Mouse (Mus musculus) hindbrain, embryonic 13.5 days (tissue): ENCODE data around the gene Nfib. TPM values are rescaled to one million over a fixed set of nuclear protein-coding genes. Genes with fewer than 3 reads are reported as not detected.

Experiments used
- ATAC-seq: fragments of 200-750 bp; cut with Nextera tagmentation; 2 replicates; pipeline ENCODE4 v1.8.0; 2017; ENCODE audit warnings: moderate TSS enrichment; ENCODE audit not compliant: low FRiP score
- H3K27ac ChIP-seq: fragments of 300-500 bp; sonication (generic); 2 replicates; pipeline ENCODE4 v1.5.1; 2015; ENCODE audit warnings: inconsistent platforms, mild to moderate bottlenecking, moderate library complexity
- H3K27me3 ChIP-seq: fragments of 300-500 bp; sonication (generic); 2 replicates; pipeline ENCODE4 v1.6.1; 2015; ENCODE audit warnings: mild to moderate bottlenecking, inconsistent platforms
- H3K36me3 ChIP-seq: fragments of 300-500 bp; sonication (generic); 2 replicates; pipeline ENCODE4 v1.6.1; 2015; ENCODE audit warnings: mild to moderate bottlenecking, inconsistent platforms
- H3K4me1 ChIP-seq: fragments of 300-500 bp; sonication (generic); replicated peaks from 2 replicates; pipeline ENCODE4 v1.6.1; 2015; ENCODE audit warnings: inconsistent platforms
- H3K4me2 ChIP-seq: fragments of 300-500 bp; sonication (generic); 2 replicates; pipeline ENCODE4 v1.6.1; 2015; ENCODE audit warnings: inconsistent platforms, mild to moderate bottlenecking, moderate library complexity
- H3K4me3 ChIP-seq: fragments of 300-500 bp; sonication (generic); 2 replicates; pipeline ENCODE4 v1.5.1; 2015; ENCODE audit warnings: mild to moderate bottlenecking, inconsistent platforms
- H3K9ac ChIP-seq: fragments of 300-500 bp; sonication (generic); 2 replicates; pipeline ENCODE4 v1.6.1; 2015; ENCODE audit warnings: mild to moderate bottlenecking, inconsistent platforms
- H3K9me3 ChIP-seq: fragments of 300-500 bp; sonication (generic); 2 replicates; pipeline ENCODE4 v1.6.1; 2016; ENCODE audit warnings: inconsistent platforms
- WGBS: fragments of 180-500 bp; shearing (Covaris S2); methylation state at CpG from one replicate; pipeline ENCODE4 v1.1.7; 2015; 5-methylcytosine and 5-hydroxymethylcytosine counted together
- polyA plus RNA-seq: library from polyadenylated mRNA; unstranded; fragments of >200 nt; fragmentation: Nextera tagmentation; extraction: Ambion mirVana; gene quantifications from 2 replicates; pipeline ENCODE4 v1.2.1, GENCODE M21; 2015

Nfib gene
- polyA plus RNA-seq, 1 experiment from 2014 or later, result 107 TPM

DNA sequence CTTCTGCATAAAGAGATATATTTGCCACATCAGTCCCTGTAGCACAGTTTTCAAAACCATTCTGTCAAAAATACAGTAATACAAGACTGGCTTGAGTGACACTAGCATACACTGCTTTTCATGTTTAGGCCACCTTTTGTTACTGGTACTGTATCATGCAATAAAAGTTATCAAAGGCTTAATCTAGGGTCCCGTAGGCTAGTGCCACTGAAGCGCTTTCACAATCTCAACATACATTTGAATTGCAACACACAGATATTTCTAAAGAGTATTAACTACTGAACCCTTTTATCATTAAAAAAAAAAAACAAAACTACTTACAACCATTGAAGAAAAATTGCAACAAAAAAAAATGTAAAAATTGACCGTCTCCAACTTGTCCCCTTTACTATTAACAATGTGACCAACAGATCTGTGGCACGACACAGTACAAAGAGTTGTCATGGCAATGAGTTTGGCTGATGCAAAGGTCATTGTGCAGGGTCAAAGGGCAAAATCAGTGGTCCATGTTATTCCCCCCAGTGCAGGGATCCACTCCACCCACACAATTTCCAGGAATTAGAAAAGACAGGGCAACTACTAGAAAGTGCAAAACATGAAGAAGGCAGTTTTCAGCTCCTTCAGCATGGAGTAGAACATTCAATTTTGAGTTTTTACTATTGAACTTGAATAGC lies 414.2 kb downstream of the Nfib start:
- ATAC-seq, result no peak
- Histone ChIP-seq H3K9ac (no peak overlapping the region), H3K4me3 (no peak overlapping the region), H3K4me2 (no peak overlapping the region), H3K36me3 (peaks cover 3% of the 10 kb centered on the region; the same call in 1 of the 2 replicates), H3K27ac (no peak overlapping the region), H3K4me1 (peaks cover 10% of the 10 kb centered on the region; the same call in 1 of the 2 replicates), H3K9me3 (no peaks in the 10 kb centered on the region), H3K27me3 (no peaks in the 10 kb centered on the region)
- WGBS, result 32% methylated on average over 4 of the region's 4 CpGs

- WGBS, result 58% methylated on average over 9 of the region's 9 CpGs
- no peak for ATAC-seq
- H3K27ac ChIP-seq, result no peak overlapping the region
- H3K36me3 ChIP-seq, result no peaks in the 10 kb centered on the region
- no peaks in the 10 kb centered on the region for H3K9me3 ChIP-seq
- H3K4me1 ChIP-seq, result peaks cover 10% of the 10 kb centered on the region; the same call in 1 of the 2 replicates
- no peak overlapping the region for H3K4me3 ChIP-seq
- H3K9ac ChIP-seq, result no peak overlapping the region
- no peaks in the 10 kb centered on the region for H3K27me3 ChIP-seq
- no peak overlapping the region for H3K4me2 ChIP-seq
Observed at GRCm38 (mm10) chr4:82290623-82291022, 414.9 kb downstream of the Nfib start.

DNA sequence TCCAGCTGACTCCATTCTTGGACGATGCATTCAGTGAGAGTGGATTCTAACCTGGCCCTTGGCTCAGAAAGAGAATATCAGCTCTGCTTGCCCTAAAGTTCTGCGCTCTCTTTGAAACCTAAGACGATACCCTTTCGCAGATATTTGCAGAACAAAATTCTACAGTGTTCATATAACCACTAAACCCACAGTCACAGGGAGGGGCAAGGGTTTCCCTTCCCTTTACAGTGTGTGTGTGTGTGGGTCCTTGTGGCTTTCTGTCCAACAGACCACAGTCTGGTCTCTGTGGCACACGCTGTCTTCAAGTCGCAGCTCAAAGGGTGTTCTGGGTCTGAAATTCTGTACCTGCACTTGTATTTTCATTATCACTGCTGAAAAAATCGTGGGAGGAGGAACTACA lies 416.0 kb downstream of the Nfib start:
- Histone ChIP-seq H3K4me3 (no peak overlapping the region), H3K36me3 (no peaks in the 10 kb centered on the region), H3K27me3 (no peaks in the 10 kb centered on the region), H3K4me2 (no peak overlapping the region), H3K4me1 (peaks cover 10% of the 10 kb centered on the region; the same call in 1 of the 2 replicates), H3K9ac (0 out of 2 replicates have a peak overlapping the region, but pooled peaks have one; percentile 9), H3K27ac (no peak overlapping the region), H3K9me3 (no peaks in the 10 kb centered on the region)
- 79% methylated on average over 7 of the region's 7 CpGs for WGBS
- no peak for ATAC-seq

GRCm38 (mm10) chr4:82288138-82288537 lies 417.4 kb downstream of the Nfib start:
- no peak overlapping the region for H3K27ac ChIP-seq
- WGBS, result 93% methylated on average over 2 of the region's 2 CpGs
- no peaks in the 10 kb centered on the region for H3K27me3 ChIP-seq
- no peak for ATAC-seq
- no peaks in the 10 kb centered on the region for H3K36me3 ChIP-seq
- H3K4me2 ChIP-seq, result no peak overlapping the region
- H3K9me3 ChIP-seq, result no peaks in the 10 kb centered on the region
- no peak overlapping the region for H3K9ac ChIP-seq
- H3K4me1 ChIP-seq, result 0 out of 2 replicates have a peak, but pooled peaks cover 6% of the 10 kb centered on the region
- H3K4me3 ChIP-seq, result no peak overlapping the region

GRCm38 (mm10) chr4:82287454-82287853 lies 418.1 kb downstream of the Nfib start:
- Histone ChIP-seq H3K27ac (no peak overlapping the region), H3K27me3 (no peaks in the 10 kb centered on the region), H3K4me1 (0 out of 2 replicates have a peak, but pooled peaks cover 2% of the 10 kb centered on the region), H3K4me3 (no peak overlapping the region), H3K9ac (no peak overlapping the region), H3K36me3 (no peaks in the 10 kb centered on the region), H3K4me2 (no peak overlapping the region), H3K9me3 (no peaks in the 10 kb centered on the region)
- 88% methylated on average over 2 of the region's 2 CpGs for WGBS
- no peak for ATAC-seq

DNA sequence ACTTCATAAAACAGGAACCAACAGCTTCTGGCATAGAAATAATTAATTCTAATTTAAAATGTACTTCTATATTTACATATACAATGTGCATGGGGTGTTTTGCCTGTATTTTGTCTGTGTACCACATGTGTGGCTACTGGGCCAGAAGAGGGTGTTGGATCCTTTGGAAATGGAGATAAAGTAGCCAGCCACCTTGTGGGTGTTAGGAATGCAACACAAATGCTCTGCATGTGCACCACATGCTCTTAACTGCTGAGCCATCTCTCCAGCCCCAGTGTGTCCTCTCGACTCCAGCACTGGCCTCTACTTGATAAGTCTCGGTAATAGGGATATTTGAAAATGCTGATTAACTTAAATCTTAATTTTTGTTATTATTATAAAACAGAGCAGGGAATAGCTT lies 418.6 kb downstream of the Nfib start:
- ATAC-seq, result no peak
- Histone ChIP-seq H3K9ac (no peak overlapping the region), H3K4me3 (no peak overlapping the region), H3K9me3 (no peaks in the 10 kb centered on the region), H3K4me1 (0 out of 2 replicates have a peak, but pooled peaks cover 2% of the 10 kb centered on the region), H3K4me2 (no peak overlapping the region), H3K27me3 (no peaks in the 10 kb centered on the region), H3K27ac (no peak overlapping the region), H3K36me3 (no peaks in the 10 kb centered on the region)
- 88% methylated on average over 2 of the region's 2 CpGs for WGBS

DNA sequence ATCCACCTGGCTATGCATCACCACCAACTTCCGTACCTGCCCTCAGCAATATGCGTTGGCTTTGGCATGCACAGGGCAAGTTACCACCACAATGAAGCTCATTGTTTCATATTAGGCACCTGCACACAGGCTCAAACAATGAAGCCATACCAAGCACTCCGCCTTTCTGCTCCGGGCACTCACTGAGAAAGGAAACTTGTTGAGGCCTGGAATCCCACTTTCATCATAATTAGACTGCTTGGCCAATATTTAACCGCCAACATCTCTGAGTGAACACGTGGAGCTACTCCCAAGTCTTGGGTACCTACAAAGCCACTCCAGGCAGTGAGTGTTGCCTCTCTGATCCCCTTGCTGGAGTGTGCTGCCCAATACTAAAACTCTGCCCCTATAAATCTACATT lies 422.0 kb downstream of the Nfib start:
- Histone ChIP-seq H3K27me3 (no peaks in the 10 kb centered on the region), H3K4me2 (no peak overlapping the region), H3K4me1 (no peaks in the 10 kb centered on the region), H3K9ac (no peak overlapping the region), H3K9me3 (no peaks in the 10 kb centered on the region), H3K4me3 (no peak overlapping the region), H3K27ac (no peak overlapping the region), H3K36me3 (no peaks in the 10 kb centered on the region)
- no peak for ATAC-seq
- WGBS, result 86% methylated on average over 6 of the region's 6 CpGs

DNA sequence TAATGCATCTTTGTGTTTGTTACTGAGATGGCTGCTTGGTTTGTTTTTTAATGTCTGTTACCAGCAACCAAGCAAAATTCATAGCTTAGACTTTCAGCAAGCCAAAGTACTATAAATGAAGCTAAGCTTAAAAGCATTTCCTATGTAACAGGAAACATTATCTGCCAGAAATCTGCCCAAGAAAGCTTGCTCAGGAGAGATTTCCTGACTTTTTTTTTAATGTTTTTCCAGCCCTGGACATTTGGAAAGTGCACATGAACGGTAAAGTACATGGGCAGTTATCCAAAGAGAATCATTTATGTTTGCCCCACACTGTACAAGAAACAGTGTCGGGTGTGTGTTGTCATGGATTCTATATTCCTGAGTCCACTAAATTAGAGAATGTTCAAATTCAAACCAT lies 429.6 kb downstream of the Nfib start:
- Histone ChIP-seq H3K27me3 (no peaks in the 10 kb centered on the region), H3K9me3 (no peaks in the 10 kb centered on the region), H3K9ac (no peak overlapping the region), H3K4me1 (peaks cover 14% of the 10 kb centered on the region), H3K4me2 (no peak overlapping the region), H3K4me3 (no peak overlapping the region), H3K27ac (no peak overlapping the region), H3K36me3 (no peaks in the 10 kb centered on the region)
- WGBS, result 81% methylated on average over 2 of the region's 2 CpGs
- ATAC-seq, result no peak

DNA sequence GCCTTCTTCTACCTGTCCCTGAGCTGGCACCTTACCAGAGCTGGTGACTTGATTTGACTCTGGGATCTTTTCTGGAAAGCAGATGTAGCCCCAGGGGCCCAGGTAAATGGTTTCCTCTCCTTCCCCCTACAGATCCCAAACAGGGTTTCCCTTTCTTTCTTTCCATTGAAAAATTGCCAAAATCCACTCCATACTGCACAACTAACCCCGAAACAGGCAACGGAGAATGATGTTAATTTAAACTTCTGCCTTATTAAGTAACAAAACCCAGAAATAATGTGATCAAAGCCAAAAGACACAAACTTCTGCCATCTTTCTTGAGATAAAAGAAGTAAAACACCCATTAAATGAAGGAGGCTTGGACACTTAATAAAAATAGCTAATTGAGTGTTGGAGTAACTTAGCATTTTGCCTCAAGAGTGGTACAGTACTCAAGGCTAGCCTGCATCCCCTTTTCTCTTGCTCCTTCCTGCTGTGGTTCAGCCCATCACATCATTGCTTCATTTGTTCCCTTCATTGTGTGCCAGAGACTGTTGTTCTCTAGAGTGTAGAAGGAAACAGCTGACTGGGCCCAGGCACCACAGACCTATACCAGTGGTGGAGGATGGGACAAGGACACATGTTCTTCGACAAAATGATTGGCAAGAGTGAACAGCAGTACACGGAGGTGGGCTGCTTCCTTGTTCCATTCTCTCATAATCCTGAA lies 432.3 kb downstream of the Nfib start:
- no peak for ATAC-seq
- H3K9ac ChIP-seq, result no peak overlapping the region
- H3K27ac ChIP-seq, result no peak overlapping the region
- H3K9me3 ChIP-seq, result no peaks in the 10 kb centered on the region
- peaks cover 20% of the 10 kb centered on the region for H3K4me1 ChIP-seq
- no peaks in the 10 kb centered on the region for H3K27me3 ChIP-seq
- no peak overlapping the region for H3K4me2 ChIP-seq
- no peaks in the 10 kb centered on the region for H3K36me3 ChIP-seq
- H3K4me3 ChIP-seq, result no peak overlapping the region
- WGBS, result 91% methylated on average over 4 of the region's 4 CpGs

DNA sequence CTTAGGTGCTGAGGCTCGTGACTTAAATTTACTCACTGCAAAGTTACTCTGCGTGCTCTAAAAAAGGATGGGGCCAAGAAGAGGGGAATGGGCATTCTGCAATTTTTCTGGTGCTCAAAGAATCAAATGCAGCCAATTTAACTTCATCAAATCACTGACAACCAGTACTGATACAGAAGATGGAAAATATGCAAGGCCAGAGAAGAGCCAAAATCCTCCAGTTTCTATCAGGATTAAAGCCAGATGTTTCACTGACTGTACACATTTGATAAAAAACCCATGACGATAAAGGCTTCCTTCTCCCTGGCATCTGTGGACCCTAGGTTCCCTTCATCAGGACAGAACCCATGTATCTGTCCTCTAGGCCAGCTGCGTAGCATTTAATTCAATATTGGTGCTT lies 433.5 kb downstream of the Nfib start:
- 65% methylated on average over 4 of the region's 4 CpGs for WGBS
- H3K4me1 ChIP-seq, result peaks cover 25% of the 10 kb centered on the region
- no peak overlapping the region for H3K4me3 ChIP-seq
- H3K27me3 ChIP-seq, result no peaks in the 10 kb centered on the region
- H3K9ac ChIP-seq, result no peak overlapping the region
- no peak for ATAC-seq
- no peaks in the 10 kb centered on the region for H3K9me3 ChIP-seq
- H3K36me3 ChIP-seq, result no peaks in the 10 kb centered on the region
- peak overlapping the region; percentile 60 for H3K27ac ChIP-seq
- H3K4me2 ChIP-seq, result no peak overlapping the region

- 28% methylated on average over 3 of the region's 3 CpGs for WGBS
- no peaks in the 10 kb centered on the region for H3K27me3 ChIP-seq
- H3K36me3 ChIP-seq, result no peaks in the 10 kb centered on the region
- no peaks in the 10 kb centered on the region for H3K9me3 ChIP-seq
- H3K4me3 ChIP-seq, result no peak overlapping the region
- H3K4me2 ChIP-seq, result no peak overlapping the region
- no peak overlapping the region for H3K9ac ChIP-seq
- ATAC-seq, result peak; percentile 79
- H3K4me1 ChIP-seq, result peaks cover 25% of the 10 kb centered on the region
- H3K27ac ChIP-seq, result peak overlapping the region; percentile 75
Observed at GRCm38 (mm10) chr4:82271547-82271946, 434.0 kb downstream of the Nfib start.

DNA sequence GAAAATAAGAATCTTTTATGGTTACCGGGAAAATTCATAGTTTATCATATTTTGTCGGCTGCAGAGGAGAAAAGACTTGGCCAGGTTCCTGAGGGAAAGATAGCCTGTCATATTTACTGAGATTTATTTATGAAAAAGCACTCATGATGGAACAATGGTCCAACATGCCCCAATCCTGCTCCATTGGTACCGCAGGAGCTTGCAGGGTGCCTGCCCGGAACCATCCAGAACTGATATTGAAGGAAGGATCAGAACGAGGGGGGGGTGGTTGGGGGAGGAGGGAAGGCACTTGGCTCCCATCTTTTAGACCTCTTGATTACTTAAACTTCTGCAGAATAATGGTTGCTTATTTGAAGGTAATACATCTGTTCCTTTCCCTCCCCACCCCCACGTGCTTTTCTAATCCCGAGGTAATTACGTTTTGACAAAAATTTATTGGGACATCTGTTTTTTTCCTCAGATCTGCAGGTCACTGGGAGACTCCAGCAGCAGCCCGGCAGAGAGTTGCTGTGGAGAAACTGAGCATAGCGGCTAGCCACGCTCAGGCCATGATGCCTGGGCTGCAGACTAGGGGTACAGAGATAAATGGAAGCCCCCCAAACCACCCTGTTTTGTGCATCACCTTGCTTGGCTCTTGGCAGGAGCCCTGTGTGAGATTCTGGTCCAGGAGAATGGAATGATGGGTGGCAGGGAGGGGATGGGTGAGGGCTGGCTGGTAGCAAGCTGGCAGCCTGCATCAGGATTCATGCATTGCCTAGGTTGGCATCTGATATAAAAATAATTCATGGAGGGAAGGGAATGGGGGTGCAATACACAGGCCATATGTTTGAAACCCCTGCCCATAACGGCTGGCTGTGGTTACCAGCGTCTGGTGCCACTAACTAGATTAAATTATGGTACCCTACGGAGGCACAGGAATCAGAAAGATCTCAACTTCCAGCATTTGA lies 437.4 kb downstream of the Nfib start:
- ATAC-seq, result peak; percentile 43
- WGBS, result 69% methylated on average over 14 of the region's 14 CpGs
- H3K4me2 ChIP-seq, result no peak overlapping the region
- no peak overlapping the region for H3K4me3 ChIP-seq
- H3K36me3 ChIP-seq, result no peaks in the 10 kb centered on the region
- no peaks in the 10 kb centered on the region for H3K27me3 ChIP-seq
- 0 out of 2 replicates have a peak overlapping the region, but pooled peaks have one; percentile 30 for H3K27ac ChIP-seq
- peaks cover 25% of the 10 kb centered on the region for H3K4me1 ChIP-seq
- no peaks in the 10 kb centered on the region for H3K9me3 ChIP-seq
- H3K9ac ChIP-seq, result no peak overlapping the region
